Mouse (Mus musculus) c-Kit-positive CD71-positive TER-119-positive erythroid progenitor cells, embryonic 14.5 days (primary cell): ENCODE data around the gene Cops9.

Source experiments
- DNase-seq: peaks from one replicate; pipeline ENCODE4 v3.0.0-alpha.2; 2013; ENCODE audit warnings: low spot score

The Cops9 gene

GRCm38 (mm10) chr1:92646601-92647000 lies 4.8 kb upstream of the Cops9 start:
- DNase-seq, result no peak

- no peak for DNase-seq
Observed at GRCm38 (mm10) chr1:92646111-92646510, 4.3 kb upstream of the Cops9 start.

DNA sequence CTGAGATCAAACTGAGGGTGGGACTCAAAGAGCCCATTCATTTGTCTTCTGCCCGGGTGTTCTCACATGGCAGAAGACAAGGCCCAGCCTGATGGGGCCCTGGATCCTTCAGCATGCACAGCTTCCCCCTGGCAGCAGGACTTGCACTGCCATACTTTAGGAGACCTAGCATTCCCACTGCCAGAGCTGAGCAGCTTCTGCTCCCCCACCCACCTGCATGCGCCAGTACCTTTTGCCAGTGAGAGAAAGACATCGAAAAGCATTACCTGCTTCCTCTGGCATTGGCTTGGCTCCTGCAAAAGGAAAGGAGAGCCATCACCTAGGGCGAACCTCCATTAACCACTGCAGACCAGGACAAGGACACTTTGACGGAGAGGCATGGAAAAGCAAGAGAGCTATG lies 3.1 kb upstream of the Cops9 start:
- no peak for DNase-seq

- no peak for DNase-seq
Observed at GRCm38 (mm10) chr1:92643691-92644090, 1.9 kb upstream of the Cops9 start.

DNA sequence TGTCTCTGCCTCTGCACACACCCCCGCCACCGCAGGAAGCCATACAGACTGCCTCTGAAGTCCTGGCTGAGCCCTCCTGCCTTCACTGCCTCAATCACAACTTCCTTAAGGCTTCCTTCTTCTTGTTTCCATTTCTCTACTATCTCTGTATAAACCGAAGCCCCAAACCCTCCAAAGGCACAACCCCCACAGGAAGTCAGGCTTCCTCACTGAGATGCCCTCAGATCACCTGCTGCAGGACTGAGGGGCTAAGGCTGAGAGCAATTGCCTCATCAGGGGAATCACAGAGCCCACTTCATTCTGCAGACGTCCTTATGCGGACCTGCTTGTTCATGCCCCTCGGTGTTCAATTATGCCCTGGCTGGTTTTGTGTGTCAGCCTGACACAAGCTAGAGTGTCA lies 1.4 kb downstream of the Cops9 start:
- no peak for DNase-seq

DNA sequence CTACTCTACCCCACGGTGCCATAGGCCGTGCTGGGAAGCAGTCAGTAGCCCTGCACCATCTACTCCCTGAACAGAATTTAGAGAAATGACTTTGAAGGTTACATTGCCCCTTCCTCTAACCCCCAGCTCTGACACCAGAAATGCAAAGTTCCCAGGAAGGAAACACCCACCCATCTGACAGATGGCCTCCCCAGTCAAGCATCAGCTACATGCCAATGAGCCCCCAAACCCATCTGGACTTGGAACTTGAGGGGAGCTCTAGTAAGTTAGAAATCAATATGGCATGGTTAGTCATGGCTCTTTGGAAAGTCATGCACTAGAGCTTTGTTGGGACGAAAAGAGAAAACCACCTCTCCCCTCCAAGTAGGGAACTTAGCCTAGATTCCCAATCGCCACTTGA lies 3.0 kb downstream of the Cops9 start:
- no peak for DNase-seq

DNA sequence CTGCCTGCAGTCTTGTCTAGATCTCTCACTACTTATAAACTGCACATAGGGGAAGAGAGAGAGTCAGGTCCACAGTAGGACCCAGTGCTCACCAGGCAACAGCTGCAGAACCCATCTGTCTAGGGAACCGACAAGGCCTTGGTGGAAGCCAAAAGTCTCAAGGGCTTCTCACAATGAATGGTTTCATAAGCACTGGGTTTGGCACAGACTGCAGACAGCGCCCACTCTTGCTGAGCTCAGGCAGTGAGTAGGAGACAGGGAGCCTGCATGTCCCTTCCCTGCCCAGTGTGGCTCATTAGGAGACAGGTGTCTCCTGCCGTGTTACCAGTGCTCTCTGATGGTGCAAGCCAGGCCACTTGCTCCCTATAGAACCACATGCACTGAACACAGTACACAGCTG lies 3.6 kb downstream of the Cops9 start:
- no peak for DNase-seq

DNA sequence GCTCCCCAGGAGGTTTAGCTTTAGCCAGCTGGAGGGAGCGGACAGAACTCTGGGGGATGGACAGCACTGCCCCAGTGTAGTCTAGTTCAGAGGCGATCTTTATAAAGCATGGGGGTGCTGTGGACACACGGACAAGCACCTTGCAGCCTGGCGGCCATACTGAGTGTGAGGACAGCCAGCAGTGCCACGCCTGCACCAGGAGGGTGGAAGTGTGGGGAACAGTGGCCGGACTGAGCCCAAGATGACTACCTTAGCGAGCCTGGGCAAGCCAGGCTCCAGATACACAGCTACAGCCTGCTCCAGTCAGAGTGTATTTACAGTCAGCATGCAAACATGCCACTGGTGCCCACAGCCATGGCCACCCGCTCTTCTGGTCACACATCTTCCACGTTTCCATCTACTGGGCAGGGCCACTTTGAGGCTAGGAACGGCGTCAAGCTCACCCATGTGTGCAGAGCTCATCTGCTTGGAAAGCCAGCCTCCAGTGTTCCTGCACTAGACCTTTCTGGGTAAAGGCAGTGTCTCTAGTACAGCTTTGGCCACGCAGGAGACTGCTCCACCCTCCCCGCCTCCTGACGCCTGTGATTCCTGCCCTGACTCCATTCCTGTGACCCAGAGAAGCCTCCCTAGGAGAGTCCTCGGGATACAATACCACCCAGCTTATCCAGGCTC lies 4.1 kb downstream of the Cops9 start:
- DNase-seq, result no peak

DNA sequence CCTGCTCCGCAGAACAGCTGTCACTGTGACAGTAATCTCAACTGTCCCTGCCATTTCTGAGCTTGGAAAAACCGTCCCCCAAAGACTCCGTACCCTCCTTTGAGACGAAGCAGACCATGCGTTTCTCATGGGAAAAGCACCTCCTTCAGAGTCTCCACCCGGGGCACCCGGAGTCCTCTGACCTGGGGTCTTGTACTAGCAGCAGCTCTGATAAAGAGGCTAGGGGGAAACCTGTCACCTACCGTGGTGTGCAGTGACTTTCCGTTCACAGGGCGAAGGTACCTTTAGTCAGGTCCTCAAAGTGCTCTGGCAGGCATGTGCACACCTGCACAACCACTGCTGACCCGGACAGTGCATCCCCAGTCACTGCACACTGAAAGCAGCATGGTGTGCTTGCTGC lies 5.1 kb downstream of the Cops9 start:
- DNase-seq, result no peak

DNA sequence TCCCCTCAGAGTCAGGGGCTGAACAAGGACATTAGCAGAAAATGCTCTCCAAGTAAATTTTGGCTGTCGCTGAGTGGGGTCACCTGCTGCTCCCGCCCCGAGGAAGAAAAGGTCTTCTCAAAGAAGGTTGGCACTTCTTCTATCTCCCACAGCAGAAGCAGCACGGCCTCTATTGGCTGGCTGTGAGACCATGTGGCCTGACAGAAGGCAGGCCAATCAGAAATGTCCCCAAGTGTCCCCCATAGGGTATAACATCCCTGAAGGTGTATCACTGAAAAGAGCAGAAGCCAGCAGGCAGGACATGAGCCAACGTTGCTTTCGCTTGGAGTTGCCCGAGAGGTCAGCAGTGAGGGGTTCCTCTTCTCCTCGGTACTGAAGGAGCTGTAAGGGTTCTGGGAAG lies 5.8 kb downstream of the Cops9 start:
- no peak for DNase-seq

DNA sequence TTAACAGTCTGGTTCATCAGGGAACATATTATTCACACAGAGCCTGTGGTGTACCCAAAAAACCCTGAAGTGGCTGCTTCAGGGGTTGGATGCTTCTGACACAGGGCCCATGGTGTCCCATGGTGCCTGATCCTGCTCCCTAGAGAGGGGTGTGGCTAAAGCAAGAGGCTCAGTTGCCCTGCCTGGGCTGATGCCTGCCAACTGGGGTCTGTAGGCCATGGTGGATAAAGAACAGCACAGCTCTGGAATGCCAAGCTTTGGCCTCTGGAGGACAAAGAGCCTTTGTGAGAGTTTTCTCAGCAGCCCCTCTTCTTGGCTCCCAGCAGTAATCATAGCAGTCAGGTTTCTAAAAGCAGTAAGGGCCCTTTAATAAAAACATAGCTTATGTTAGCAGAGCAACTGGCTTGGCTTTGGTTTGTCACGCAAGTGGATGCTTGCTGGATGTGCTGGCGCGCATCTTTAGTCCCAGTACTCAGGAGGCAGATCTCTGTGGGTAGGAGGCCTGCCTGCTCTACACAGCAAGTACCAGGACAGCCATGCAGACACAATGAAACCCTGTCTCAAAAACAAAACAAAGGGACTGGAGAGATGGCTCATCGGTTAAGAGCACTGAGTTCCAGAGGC lies 6.7 kb downstream of the Cops9 start:
- DNase-seq, result no peak

DNA sequence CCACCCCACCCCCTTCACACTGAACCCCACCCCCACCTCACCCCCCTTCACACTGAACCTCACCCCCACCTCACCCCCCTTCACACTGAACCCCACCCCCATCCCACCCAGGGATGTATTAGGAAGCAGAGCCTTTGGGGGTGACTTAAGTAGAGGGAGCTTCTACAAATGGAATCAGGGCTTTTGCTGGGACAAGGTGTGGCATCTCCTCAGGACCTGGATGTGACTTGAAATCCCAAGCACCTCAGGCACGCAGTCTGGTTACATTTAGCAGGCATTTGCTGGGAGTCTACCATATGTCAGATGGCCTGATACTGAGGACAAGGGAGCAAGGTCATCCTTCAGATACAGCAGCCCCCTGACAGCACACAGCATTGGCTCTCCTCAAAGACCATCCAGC lies 7.2 kb downstream of the Cops9 start:
- no peak for DNase-seq

- DNase-seq, result no peak
Observed at GRCm38 (mm10) chr1:92633726-92634125, 8.1 kb downstream of the Cops9 start.

DNA sequence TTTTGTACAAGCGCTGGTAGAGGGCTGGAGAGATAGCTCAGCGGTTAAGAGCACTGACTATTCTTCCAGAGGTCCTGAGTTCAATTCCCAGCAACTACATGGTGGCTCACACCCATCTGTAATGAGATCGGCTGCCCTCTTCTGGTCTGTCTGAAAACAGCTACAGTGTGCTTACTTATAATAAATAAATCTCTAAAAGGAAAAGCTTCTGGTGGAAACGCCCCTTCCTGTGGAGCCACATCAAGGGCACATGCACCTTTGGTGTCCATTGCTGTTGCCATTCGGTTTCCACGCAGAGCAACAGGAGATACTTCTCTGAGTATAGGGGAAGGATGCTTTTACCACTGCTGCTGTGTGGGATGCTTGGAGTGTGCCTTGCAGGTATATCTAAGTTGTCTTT lies 8.8 kb downstream of the Cops9 start:
- no peak for DNase-seq

- DNase-seq, result no peak
Observed at GRCm38 (mm10) chr1:92632196-92632595, 9.6 kb downstream of the Cops9 start.

DNA sequence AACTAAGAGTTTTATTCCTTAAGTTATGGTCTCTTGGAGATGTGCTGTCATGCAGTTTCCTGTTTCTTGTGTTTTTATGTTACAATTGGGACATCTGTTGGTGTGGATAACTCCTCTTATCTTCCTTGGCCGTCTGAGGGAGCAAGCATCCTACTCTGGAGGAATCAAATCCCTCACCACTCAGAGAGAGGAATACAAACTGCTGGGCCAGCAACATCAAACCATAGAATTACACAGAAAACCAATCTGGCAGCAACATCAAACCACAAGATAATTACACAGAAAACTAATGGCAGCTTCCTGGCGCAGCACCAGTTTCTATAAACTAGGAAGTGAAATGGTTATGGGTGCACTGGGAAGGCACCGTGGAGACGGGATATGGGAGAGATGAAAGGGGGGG lies 13.6 kb downstream of the Cops9 start:
- no peak for DNase-seq

GRCm38 (mm10) chr1:92618360-92618759 lies 23.4 kb downstream of the Cops9 start:
- DNase-seq, result no peak

- DNase-seq, result no peak
Observed at GRCm38 (mm10) chr1:92617488-92617887, 24.3 kb downstream of the Cops9 start, which contains the start of gene Olfr12. Olfr12 (plus strand) TSS chr1:92617788.

GRCm38 (mm10) chr1:92616046-92616445 lies 25.7 kb downstream of the Cops9 start:
- no peak for DNase-seq

- DNase-seq, result no peak
Observed at GRCm38 (mm10) chr1:92614516-92614915, 27.3 kb downstream of the Cops9 start.

- DNase-seq, result no peak
Observed at GRCm38 (mm10) chr1:92613175-92613574, 28.6 kb downstream of the Cops9 start.

- DNase-seq, result peak; percentile 22
Observed at GRCm38 (mm10) chr1:92611008-92611407, 30.8 kb downstream of the Cops9 start.

DNA sequence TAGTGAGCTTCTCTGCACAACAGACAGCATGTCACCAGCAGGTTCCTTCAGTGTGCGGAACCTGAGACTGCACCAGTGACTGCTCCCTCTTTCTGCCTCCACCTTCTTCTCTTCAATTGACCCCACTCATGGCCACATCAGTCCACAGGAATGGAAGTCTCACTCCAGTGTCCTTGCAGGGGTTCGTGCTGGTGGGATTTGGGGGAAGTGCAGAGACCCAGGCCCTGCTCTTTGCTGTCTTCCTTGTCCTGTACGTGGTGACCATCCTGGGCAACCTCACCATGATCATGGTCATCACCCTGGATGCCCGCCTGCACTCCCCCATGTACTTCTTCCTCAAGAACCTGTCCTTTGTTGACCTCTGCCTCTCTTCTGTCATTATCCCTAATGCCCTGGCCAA lies 34.1 kb downstream of the Cops9 start:
- DNase-seq, result no peak

GRCm38 (mm10) chr1:92605482-92605881 lies 36.3 kb downstream of the Cops9 start, which contains the start of gene Olfr1410:
Olfr1410 (plus strand) TSS chr1:92605782.
- DNase-seq, result no peak
